Mouse (Mus musculus) effector memory CD4-positive, alpha-beta T cell, adult 5 months (primary cell): Measurements from ENCODE around the gene Bdp1. TPM values are rescaled to one million over a fixed set of nuclear protein-coding genes. Genes with fewer than 3 reads are reported as not detected.

ENCODE experiments used
- polyA plus RNA-seq: library from polyadenylated mRNA; unstranded; fragments of 100-300 nt; shearing (Covaris generic); gene quantifications from one replicate; pipeline ENCODE4 v1.2.1, GENCODE M21; 2017

Bdp1 gene
- polyA plus RNA-seq, result 81.1 TPM

DNA sequence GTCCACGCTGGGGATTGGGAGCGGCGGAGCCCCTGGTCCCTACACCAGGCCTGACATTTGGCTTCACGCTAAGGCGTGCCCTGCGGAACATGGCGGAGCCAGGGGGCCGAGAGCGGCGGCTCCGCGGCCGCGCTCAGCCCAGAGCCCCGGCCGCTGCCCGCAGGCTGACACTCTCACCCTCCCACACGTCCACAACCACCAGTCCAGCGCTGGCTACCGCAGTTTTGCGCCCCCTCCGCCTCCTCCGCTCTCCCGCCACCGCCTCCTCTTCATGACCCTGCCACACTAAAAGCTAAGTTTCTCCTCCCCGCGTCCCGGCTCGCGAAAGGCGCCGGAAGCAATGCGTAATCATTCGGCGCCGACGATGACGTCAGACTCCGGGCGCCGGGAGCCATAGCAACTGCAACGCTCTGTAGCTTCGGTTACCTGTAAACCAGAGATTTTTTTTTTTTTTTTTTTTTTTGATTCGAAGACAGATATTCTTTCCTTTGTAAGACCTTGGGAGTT lies at the start of gene Bdp1:
Bdp1 (minus strand) TSS at position 323 of the 507 bp plus-strand sequence.

DNA sequence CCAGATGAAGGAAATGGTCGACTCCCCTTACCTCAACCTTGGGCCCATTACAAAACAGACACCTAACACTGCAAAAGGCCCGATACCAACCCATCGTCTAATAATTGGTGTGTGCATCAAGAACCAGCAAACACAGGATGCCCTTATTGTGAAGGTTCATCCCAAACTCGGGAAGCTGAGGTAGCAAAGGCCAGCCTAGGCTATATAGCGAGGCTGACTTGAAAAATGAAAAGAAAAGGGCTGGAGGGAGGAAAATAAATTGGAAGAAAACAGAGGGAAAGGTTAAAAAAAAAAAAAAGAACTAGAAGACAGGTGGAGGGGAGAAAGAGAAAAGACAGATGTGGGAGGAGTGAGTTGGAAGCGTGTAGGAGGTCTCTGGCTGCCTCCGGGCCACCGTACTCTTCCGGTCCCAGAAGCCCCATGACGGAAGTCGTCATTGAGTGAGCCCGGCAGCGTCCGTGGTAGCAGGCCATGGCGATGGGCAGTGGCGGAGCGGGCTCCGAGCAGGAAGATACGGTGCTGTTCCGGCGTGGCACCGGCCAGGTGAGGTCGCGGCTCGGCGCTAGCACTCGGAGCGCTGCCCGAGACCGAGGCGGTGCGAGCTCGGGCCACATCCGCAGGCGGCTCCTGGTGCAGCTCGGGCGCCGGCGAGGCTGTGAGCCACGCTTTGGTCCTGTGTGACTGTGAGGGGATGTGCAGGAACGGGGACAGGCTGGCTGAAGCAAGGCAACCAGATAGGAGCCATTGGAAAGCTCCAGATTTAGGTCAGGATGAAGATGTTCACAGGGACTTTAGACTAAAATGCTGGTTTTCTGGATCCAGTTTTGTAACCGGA lies 20.8 kb upstream of the Bdp1 start, which contains the start of gene Smn1:
Smn1 (plus strand) TSS at position 430 of the 835 bp plus-strand sequence.

GRCm38 (mm10) chr13:100107652-100108472 lies 4.0 kb upstream of the Bdp1 start, which contains the start of gene Serf1:
Serf1 (plus strand) TSS chr13:100108012.

DNA sequence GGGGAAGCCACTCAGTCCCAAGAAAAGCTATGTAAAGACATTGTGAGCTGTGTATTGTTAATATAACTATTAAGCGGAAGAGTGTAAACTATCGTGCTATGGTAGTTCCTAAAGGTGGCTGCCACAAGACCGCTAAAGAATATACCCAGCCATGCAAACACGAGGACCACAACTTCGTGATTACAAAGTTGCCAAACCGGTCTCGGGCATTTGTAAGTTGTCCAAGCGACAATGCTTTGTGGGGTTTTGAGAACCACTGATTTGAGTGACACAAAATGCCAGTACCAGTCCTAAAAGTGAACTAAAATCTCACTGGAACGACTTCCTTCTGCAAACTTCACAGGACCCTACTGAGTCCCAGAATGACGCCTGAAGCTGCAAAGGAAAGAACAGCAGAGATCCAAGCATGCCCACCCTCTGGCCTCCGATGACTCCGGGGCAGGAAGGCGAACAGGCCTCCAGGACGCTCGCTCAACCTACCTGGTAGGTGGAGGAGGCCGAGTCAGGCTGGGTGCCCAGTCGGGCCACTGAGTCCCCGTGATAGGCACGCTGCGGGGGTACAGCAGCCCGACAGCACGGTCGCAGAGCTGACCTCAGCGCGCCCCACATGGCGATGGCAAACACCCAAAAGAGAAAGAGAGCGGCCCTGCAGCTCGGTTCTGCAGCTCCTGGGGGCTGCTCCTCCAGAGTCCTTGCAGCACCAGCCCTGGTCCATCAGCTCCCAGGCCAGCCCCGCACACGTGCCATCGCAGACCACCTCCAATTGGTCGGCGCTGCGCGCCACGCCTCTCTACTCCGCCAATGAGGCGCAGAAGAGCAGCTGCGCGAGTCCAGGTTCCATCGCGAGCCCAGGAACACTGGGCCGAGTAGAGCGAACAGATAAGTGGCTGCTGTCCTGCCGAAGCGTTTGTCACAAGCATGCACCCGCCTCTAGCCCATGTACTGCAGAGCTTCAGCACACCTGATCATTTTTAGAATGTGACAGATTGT lies 88.7 kb downstream of the Bdp1 start, which contains the start of gene Mccc2:
Mccc2 (minus strand) TSS at position 734 of the 990 bp plus-strand sequence.

Other genes with a start within 250 kb of the Bdp1 start
- not detected for gene Cartpt, start 203.0 kb downstream of the Bdp1 start, polyA plus RNA-seq
- gene Mccc2, start 88.4 kb downstream of the Bdp1 start, polyA plus RNA-seq, result 16.8 TPM
- 2.6 TPM for gene Serf1, start 3.9 kb upstream of the Bdp1 start, polyA plus RNA-seq
- gene Smn1, start 20.8 kb upstream of the Bdp1 start, polyA plus RNA-seq, result 23.9 TPM
- gene Naip2, start 98.0 kb upstream of the Bdp1 start, polyA plus RNA-seq, result 3.9 TPM
- gene Naip5, start 142.3 kb upstream of the Bdp1 start, polyA plus RNA-seq, result 0.75 TPM
- 0.30 TPM for gene Naip6, start 213.6 kb upstream of the Bdp1 start, polyA plus RNA-seq